Mouse (Mus musculus) bone marrow macrophage, adult 2 months (primary cell): Measurements from ENCODE around the gene Cbr1.

Source experiments
- CTCF ChIP-seq: IDR thresholded peaks from 2 replicates; pipeline ENCODE4 v1.5.1; 2012; ENCODE audit warnings: low read depth, mild to moderate bottlenecking, low read length, moderate library complexity
- POLR2A ChIP-seq: IDR thresholded peaks from 2 replicates; pipeline ENCODE4 v1.6.1; 2012; ENCODE audit warnings: mild to moderate bottlenecking, low read depth, low read length, borderline replicate concordance

DNA sequence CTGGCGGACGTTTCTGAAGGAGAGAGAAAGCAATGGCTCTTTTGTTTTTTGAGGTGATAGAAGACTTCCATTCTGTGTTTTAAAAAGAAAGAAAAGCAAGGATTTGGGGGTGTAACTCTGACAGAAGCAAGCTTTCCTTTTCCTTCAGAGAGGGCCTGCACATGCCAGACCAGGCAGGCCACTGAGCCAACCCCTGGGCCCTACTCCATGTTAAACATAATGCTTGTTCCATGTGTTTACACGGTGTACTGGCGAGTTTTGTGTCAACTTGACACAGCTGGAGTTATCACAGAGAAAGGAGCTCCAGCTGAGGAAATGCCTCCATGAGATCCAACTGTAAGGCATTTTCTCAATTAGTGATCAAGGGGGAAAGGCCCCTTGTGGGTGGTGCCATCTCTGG lies 17.4 kb upstream of the Cbr1 start:
- TF ChIP-seq CTCF (no peak), POLR2A (no peak)
